Mouse (Mus musculus) lung, postnatal 0 days (tissue): ENCODE results near the gene Wif1.

Experiments
- CTCF ChIP-seq: IDR thresholded peaks from 2 replicates; pipeline ENCODE4 v1.5.1; 2016; ENCODE audit warnings: antibody characterized with exemption, mild to moderate bottlenecking
- EP300 ChIP-seq: IDR thresholded peaks from 2 replicates; pipeline ENCODE4 v1.6.1; 2016; ENCODE audit warnings: antibody characterized with exemption, mild to moderate bottlenecking, control low read depth

DNA sequence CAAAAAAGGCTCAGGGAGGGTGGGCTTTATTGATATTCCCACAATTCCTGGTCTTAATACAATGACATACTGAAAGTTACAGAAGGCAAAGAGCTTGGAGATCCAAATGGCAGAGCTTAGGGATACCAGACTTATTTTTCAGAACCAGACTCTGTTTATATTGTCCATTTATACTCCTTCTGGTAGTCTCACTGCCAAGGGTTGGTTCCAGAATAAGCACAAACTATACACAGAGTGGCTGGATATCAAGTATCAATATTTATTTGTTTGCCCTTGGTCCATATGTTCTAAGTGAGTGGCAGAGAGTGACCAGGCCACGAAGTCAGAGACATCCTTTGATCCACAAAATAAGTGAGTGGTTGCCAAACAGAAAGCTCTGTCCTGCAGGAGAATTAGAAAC lies 34.2 kb downstream of the Wif1 start:
- no peak for TF ChIP-seq EP300
- TF ChIP-seq CTCF: no peak
